Mouse (Mus musculus) mouse embryonic stem cell (cell line): ENCODE results near the gene Igf2bp2.

ENCODE experiments used
- in situ Hi-C, 2 experiments: fragments of 300-500 bp; cut with MboI; formaldehyde crosslinking; loops; 1 replicate in 1 of 2; 3 replicates in 1 of 2; pipeline ENCODE4 v1.14.3; 2019 to 2020; ENCODE audit warnings: low sequenced_read_pairs in 2 of 2, low pct_unique_long_range_greater_than_20kb in 1 of 2, mixed read lengths in 1 of 2; ENCODE audit not compliant: unreplicated experiment in 1 of 2

The Igf2bp2 gene

DNA sequence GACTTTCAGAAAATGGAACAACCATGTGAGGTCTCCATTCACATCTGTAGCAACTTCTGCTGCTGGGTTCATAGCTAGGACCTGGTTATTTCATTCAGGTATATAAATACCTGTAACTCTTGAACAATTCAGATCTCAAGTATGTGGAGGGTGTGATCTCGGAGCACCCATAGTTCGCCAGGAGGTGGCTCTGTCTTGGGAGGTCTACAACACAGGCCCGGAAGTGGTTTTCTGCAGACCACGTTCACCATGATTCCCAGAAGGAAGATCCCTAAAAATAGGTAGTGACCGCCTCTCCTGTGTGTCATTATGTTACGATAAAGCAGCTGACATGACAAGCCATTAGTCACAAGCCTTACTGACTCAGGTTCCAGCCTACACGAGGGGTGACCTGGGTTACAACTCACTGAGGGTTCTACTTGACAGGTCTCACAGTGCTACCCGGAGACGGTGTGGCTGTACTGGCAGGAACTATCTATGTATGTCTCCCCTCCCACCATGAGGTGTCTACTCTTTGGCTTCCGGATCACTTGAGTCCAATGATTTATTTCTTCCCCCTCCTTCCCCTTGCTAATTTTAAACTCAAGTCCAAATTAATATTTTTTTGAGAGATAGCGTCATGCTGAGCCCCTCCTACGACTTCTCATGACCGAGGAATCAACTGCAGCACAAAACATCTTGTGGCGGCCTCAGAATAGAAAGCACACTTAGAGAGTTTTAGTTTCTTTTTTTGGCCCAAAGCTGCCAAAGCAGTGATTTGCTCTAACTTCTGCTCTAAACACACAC, 44.2 kb downstream of the Igf2bp2 start:
- in situ Hi-C loops = no loop called here

DNA sequence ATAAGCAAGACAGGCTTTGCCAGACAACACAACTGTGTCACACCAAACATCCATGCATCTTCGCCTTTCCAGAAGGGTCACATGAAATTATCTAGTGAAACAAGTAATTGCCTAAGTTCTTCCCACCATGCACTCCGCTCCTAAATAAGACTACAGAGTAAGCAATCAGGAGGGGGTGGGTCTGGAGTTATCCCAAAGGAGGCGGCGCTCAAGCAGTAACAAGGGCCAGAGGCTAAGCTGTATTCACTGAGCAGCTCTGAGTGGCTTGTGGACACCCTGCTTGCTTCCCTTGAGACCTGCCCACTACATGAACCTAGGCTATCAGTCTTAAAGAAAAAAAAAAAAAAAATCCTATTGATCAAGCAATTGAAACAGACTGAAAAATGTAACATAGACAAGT, 44.9 kb downstream of the Igf2bp2 start:
- in situ Hi-C loops = no loop called here

DNA sequence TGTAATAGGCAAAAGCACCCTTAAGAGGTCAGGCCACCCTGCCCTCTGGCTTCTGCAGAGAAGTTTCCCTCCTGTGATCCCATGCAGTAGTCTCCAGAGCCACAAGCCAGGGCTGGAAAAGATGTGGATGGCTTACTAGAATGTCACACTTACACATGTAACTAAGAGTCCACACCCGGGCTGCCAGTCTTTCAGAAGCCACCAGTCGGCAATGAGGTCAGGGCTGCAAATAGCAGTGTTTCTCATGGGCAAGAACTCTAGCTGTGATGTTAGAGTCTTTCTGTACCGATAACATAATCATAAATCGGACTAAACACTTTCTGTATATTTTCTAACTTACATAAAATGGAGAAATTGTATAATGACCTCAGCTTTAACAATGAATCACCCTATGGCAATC, 46.4 kb downstream of the Igf2bp2 start:
- in situ Hi-C loops = no loop called here

DNA sequence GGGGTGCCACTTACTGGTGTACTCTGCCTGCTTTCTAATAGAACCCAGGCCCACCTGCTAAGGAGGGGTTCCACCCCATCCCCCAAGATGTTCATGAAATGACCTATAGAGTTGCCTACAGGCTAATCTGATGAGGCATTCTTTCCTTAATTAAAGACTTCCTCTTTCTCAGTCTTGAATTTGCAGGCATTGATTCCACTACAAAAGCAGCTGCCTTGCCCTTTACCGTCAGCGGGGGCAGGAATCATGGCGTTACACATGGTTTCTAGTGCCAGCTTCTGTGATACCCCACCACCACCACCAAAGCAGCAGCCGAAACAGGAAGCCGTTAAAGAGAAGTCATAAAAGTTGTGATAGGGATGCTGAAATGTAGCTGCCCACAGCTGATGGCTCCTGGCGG, 47.0 kb downstream of the Igf2bp2 start:
- in situ Hi-C loops = no loop called here

DNA sequence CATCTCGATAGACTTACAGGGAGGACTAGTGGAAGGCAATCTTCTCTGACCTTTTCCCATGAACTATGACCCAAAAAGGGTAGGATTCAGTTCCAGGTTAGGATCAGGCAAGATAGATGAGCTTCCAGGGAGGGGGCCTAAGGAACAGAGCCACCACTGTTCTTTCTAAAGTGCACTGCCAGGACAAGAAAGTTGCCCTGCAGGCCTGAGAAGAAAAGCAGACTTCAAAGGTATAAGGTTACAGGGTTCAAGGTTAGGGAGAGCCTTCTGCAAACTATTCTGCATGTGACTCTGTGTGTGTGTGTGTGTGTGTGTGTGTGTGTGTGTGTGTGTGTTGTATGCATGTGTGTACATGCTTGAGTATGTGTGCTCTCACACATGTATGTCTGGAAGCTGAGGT, 53.1 kb downstream of the Igf2bp2 start:
- in situ Hi-C loops = no loop called here

DNA sequence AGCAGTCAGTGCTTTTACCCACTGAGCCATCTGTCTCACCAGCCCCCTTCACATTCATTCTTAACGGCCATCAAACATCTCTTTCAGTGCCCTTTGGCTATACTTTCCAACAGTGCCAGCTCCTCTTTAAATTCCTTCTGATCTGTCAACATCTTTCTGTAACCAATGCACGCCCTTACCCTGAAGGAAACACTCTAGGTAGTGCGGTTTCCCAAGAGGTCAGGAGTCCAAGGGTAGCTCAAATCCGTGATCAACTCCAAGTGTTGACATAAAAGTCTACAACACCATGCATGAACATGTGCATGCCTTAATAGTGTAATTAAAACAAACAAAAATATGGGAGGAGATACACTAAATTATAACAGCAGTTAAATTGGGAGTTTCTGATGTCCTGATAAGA, 53.9 kb downstream of the Igf2bp2 start:
- in situ Hi-C loops = no loop called here

DNA sequence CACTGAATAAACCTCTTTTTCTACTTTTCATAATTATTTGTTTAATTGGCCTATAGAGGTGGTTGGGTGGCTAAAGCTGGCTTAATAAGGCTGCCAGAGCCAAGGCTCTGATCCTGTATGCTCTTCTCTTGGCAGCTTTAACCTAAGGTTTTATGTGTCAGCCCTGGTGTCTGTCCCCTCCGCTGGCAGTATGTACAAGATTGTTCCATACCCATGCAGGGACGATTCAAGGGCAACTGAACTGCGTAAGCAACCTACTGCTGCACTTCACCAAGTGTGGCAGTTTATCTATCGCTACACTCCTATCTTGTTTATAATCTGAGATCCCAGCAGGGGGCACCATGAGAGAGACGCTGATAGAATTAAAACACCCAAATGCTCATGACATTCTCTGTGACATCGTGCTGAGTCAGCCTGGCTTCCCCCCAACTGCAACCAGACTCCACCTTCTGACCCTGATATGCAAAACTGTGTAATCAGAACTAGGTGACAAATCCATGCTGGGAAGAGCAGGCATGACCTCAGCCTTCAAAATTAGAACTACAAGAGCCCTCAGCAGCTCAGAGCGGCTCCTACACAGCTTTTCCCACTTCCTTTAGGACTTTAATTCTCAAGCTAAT, 55.1 kb downstream of the Igf2bp2 start:
- in situ Hi-C loops = no loop called here

DNA sequence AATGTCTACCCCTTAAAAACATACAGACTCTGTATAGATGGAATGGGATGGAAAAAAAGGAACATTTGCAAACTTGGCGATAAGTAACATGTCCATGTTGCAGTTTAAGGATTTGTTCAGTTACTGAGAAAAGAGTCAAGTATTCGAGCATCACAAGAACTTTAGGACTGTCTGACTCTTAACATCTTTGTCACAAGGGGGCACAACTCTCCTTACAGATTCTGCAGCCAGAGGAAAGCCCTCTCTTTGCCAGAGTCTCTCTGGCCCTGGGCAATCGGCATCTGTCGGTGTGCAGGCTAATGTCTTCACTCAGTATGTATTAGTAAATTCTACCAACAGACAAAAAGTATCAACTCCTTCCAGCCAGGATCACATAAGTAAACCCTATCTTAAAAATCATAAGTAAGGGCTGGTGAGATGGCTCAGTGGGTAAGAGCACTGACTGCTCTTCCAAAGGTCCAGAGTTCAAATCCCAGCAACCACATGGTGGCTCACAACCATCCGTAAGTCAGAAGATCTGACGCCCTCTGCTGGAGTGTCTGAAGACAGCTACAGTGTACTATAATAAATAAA, 57.0 kb downstream of the Igf2bp2 start:
- in situ Hi-C loops = no loop called here

DNA sequence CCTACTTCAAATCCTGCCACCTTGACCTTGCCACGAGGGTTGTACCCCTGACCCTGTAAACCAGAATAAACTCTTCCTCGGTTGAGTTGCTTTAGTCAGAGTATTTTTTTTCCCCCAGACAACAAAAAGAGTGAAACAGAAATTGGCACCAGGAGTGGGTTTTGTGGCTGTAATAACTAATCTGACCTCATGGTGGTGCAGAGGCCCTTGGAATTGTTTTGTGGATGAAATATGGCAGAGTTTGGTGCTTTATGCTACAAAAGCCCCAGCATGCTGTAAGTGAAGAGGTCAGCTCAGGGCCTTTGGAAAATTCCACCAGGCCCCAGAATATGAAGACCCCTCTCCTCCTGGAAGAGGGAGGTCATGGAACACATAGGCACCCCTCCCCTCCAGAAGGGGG, 63.0 kb downstream of the Igf2bp2 start:
- in situ Hi-C loops = no loop called here

DNA sequence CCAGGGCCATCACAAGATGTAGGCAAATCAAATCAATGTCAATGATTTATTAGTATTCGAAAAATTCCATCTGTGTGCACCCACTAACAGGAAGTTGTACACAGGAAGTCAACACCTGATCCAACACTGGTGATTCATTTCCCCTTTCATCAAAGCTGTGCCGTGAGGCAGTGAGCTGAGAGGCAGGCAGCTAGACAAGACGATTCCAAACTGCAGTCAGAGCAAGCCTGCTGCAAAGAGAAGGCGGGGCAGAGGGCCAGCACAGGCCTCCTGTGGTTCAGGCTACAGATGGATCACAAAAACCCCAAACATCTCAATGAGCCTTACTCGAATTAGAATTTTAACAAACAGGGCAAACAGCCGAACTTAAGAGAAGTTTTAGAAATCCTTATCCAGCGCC, 65.4 kb downstream of the Igf2bp2 start:
- in situ Hi-C loops = no loop called here

DNA sequence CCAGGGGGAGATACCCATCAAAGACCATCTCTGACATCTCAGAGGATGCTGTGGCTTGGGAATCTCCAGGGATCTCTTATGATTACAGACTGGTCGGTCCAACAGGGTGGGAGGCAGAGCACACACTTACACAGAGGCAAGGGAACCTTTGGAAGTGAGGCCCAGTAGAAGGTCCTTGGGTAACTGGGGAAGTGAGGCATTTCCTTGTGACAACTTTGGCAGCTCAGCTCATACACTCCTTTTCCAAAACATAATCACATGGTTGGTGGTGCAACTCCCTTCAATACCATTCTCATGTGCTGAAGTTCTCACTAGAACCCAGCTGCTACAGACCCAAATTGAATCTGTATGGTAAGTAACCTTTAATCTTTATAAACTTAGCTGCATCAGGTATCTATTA, 67.3 kb downstream of the Igf2bp2 start:
- in situ Hi-C loops = no loop called here

DNA sequence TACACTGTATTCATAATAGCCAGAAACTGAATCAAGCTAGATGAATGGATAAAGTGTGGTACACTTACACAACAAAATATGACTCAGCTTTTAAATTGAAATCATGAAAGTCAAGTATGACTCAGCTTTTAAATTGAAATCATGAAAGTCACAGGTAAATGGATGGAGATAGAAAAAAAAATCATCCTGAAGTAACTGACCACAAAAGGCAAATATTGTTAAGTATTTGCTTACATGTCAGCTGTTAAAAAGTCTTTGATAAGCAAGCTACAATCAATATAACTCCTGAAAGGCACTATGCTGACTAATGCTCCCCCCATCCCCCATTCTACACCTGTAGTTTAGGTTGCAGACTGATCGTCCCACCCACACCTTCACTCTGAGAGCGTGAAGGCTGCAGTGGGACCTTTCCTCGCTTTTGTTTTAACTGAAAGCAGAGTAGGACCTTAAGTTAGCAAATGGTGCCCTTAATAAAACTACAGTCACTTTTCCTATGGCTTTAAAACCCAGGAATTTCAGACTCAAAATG, 71.8 kb downstream of the Igf2bp2 start:
- in situ Hi-C loops = no loop called here

DNA sequence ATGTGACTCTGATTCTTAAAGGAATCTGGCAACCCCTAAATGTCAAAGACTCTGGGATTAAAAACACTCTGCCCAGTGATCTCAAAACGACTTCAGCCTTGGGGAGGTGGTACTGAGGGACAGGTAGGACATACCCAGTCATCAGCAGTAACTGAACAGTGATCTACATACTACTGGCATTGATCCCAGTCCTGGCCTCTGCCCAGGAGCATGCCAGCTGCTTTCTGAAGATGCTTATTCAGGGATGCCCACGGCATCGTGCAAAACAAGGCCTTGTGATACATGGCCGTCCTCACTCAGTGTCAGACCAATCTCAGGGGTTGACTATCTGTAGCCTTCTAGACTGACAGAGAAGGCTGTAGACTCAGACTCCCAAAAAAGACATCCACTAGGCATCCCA, 77.7 kb downstream of the Igf2bp2 start:
- in situ Hi-C loops = no loop called here

DNA sequence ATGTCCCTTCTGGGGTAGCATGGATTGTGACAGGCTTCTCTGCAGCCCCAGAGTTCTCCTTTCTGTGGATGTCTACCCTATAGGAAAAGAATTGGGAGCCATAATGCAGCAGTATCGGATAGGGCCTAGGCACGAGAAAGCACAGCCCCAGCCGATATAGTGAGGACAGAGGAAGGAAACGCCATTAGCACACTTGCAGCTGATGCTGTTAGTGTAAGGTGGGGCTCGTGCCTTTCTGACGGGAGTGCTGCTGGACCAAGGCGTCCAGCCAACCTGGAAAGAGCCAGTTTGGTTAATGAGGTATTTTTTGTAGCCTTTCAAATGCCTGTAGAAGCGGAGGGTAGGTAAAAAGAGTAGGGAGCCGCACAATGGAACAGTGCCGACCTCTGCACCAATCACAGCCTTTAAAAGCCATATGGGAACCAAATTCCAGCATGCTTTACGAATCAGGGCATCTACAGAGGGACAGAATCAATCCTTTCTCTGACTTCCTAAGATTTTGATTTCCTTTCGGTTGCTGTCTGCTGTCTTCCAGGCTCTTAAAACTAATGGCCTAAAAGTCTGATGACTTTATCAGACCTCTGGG, 82.9 kb downstream of the Igf2bp2 start:
- in situ Hi-C loops = no loop called here

DNA sequence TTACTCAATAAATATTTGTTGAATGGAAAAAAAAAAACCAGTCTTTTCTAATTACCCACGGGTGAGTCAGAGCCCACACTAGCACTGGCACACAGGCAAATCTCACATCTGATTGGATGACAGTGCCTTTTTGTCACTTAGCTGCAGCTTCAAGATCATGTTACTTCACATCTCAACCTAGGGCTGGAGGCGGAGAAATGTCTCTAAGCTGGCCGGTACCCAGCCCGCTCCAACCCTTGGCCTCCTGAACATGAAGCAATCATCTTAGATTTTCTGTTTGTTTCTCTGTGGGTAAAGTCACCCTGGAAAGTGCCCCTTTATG, 86.5 kb downstream of the Igf2bp2 start:
- in situ Hi-C loops = no loop called here

DNA sequence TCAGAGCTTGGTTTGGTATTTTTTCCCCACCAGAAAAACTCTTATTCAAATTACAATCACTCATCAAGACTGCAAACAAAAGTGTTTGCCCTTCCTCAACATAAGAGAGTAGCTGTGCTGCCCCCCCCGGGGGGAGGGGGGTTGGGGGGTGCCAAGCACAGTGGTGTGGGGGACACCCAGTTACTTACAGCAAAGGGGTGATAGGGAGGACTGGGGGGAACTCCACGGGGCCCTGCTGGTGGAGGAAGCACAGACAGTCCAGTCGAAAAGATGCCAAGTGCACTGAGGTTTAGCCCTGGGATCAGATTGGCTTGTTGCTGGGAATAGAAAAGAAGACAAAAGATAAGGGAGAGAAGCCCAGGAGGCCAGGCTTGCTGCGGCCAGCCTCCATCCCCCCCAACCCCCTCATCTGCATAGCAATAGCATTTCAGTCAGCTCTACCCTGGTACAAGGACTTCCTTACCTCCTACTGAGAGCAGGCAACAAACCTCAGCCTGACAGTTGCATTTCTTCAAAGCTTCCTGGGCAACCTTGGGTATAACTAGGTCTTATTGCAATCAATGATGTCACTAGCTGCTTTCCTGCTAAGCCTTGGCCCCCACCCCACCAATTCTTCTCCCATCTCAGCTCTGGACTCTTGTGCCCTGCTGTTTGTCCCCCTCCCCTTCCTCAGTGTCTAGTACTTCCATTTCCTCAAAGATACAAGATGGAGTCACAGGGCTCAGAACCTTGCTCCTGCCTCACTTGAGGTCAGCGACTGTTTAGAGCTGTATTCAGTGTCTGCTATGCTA, 87.1 kb downstream of the Igf2bp2 start:
- in situ Hi-C loops = no loop called here

DNA sequence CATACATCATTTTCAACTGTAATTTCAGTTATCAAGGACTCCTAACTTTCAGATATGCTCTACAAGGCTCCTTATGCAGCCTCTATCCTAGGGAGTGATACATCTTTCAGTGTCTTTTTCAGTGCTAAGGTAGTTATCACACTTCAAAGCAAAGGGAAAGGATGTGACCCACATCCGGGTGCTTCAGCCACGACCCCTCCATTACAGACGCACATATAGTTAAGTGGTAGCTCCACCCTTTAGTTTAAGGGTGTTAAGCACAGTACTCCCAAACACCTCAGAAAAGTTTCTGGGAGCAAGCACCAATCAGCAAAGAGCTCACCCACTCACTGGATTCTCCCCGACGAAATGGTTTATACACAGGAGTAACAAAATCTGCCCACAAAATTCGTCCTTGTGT, 88.0 kb downstream of the Igf2bp2 start:
- in situ Hi-C loops = no loop called here

DNA sequence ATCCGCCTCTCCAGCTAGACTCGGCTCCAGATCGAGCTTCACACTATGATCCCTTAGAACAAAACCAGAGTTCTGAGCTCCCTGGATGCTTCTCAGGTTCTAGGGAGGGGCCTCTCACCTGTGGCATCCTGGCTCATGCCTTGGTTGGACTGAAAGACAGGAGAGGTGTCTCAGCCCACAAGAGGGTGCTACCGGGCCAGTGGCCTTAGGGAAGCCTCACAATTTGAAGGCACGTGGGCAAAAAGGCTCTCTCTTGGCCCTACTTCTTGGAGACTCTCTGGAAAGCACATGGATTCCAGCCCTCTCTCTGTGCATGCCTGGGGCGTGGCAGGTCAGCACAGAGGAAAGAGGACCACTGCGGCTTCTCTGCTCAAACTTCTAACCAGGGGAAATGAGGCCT, 91.7 kb downstream of the Igf2bp2 start:
- in situ Hi-C loops = no loop called here

DNA sequence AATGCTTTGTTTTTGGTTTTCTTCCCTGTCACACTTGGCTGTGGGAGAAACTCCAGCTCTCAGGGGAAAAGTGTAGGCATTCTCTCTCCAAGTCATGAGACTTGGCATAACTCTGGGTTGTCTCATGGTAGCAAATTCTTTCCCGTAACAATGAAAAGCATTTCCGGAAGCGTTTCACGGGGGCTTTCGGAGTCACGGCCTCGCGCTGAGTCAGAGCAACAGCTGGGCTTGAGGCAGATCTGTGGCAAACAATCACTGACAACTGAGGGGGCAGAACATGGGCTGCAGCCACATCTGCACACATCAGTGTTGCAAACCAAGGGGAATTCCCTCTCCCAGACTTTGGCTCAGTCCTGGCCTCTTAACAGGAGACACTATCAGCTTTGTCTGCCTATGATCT, 95.7 kb downstream of the Igf2bp2 start:
- in situ Hi-C loops = no loop called here
